ENCODE assay signal across 23 mouse cellular contexts in genomic region chr15:12763147-12763546, GRCm38 (mm10). TPM values are rescaled to one million over a fixed set of nuclear protein-coding genes. Genes with fewer than 3 reads are reported as not detected.
DNase-seq lines count a peak whose midpoint lies in the region; ATAC-seq and TF ChIP-seq lines count a peak whose summit lies in the region.
"Had no signal": no experiment of that assay in that cellular context is flagged by ENCODE, and none has a peak within 500 bp of the region (broad histone marks: within the 10 kb centered on the region; RNA-seq: fewer than 3 reads in every experiment).

No protein-coding gene starts in this region.

- H3K27me3 ChIP-seq in heart, embryonic 10.5 days (ENCODE audit: insufficient read depth, poor library complexity, severe bottlenecking), result no peaks in the 10 kb centered on the region
- H3K27me3 ChIP-seq in heart, adult 2 months (ENCODE audit: control insufficient read depth, insufficient read depth, low read length), result no peaks in the 10 kb centered on the region
- H3K27me3 ChIP-seq in lung, embryonic 14.5 days (ENCODE audit: insufficient read depth, low read length), result no peaks in the 10 kb centered on the region
- H3K27me3 ChIP-seq in MEL (ENCODE audit: control insufficient read depth in 1 of 2, insufficient read depth in 2 of 2, low read length in 2 of 2), result peaks cover 4 to 5% of the 10 kb centered on the region in 2 experiments; a peak in 2 of 4 replicates
- H3K27me3 ChIP-seq in embryonic facial prominence, embryonic 14.5 days (replicated peaks; ENCODE audit: control insufficient read depth, insufficient read depth, low read length), result no peaks in the 10 kb centered on the region
- H3K27me3 ChIP-seq: heart, embryonic 15.5 days; hindbrain, embryonic 15.5 days; liver, embryonic 13.5 days had no signal

- no peak for TF ChIP-seq CTCF in heart, adult 2 months (IDR thresholded peaks at IDR 0.05)
- no peak for TF ChIP-seq CTCF in lung, embryonic 14.5 days (IDR thresholded peaks at IDR 0.05; ENCODE audit: low read depth)
- TF ChIP-seq CTCF in MEL (IDR thresholded peaks at IDR 0.05 in 2 of 3, conservative IDR thresholded peaks at IDR 0.05 in 1 of 3; ENCODE audit: control insufficient read depth in 1 of 3, insufficient read depth in 1 of 3, low read depth in 2 of 3, low read length in 3 of 3, poor library complexity in 1 of 3, severe bottlenecking in 1 of 3), result no peak

- H3K9ac ChIP-seq in heart, adult 2 months (ENCODE audit: low read depth, low read length), result no peak overlapping the region
- H3K9ac ChIP-seq in lung, embryonic 14.5 days, result no peak overlapping the region
- H3K9ac ChIP-seq in MEL (ENCODE audit: control insufficient read depth, low read depth, low read length, poor library complexity, severe bottlenecking), result no peak overlapping the region
- no peak overlapping the region for H3K9ac ChIP-seq in embryonic facial prominence, embryonic 14.5 days (ENCODE audit: low read depth, low read length)
- H3K9ac ChIP-seq: heart, embryonic 15.5 days; hindbrain, embryonic 15.5 days; liver, embryonic 13.5 days had no signal

- no peak overlapping the region for H3K4me3 ChIP-seq in heart, embryonic 10.5 days
- H3K4me3 ChIP-seq in heart, adult 2 months, result no peak overlapping the region
- H3K4me3 ChIP-seq in lung, embryonic 14.5 days (ENCODE audit: low read depth, low read length), result no peak overlapping the region
- H3K4me3 ChIP-seq in MEL (ENCODE audit: control insufficient read depth in 1 of 2, insufficient read depth in 1 of 2, low read depth in 2 of 2, low read length in 2 of 2), result no peak overlapping the region
- no peak overlapping the region for H3K4me3 ChIP-seq in embryonic facial prominence, embryonic 14.5 days (ENCODE audit: low read depth, low read length)
- H3K4me3 ChIP-seq: forebrain, embryonic 10.5 days; heart, embryonic 15.5 days; hindbrain, embryonic 15.5 days; liver, embryonic 13.5 days had no signal

- H3K36me3 ChIP-seq in heart, embryonic 10.5 days, result no peaks in the 10 kb centered on the region
- H3K36me3 ChIP-seq in heart, adult 2 months (ENCODE audit: control insufficient read depth, insufficient read depth, low read length), result no peaks in the 10 kb centered on the region
- no peaks in the 10 kb centered on the region for H3K36me3 ChIP-seq in lung, embryonic 14.5 days (ENCODE audit: insufficient read depth)
- peaks cover 0 to 9% of the 10 kb centered on the region in 2 experiments; a peak in 2 of 4 replicates for H3K36me3 ChIP-seq in MEL (ENCODE audit: control insufficient read depth in 1 of 2, insufficient read depth in 2 of 2, low read length in 2 of 2)
- no peaks in the 10 kb centered on the region for H3K36me3 ChIP-seq in embryonic facial prominence, embryonic 14.5 days (ENCODE audit: control insufficient read depth, insufficient read depth, low read length)
- H3K36me3 ChIP-seq: forebrain, embryonic 10.5 days; heart, embryonic 15.5 days; hindbrain, embryonic 15.5 days; liver, embryonic 13.5 days had no signal

- no peak for DNase-seq in heart, embryonic 10.5 days (ENCODE audit: low spot score)
- no peak for DNase-seq in heart, adult 2 months
- peak; percentile 13 for DNase-seq in lung, embryonic 14.5 days
- no peak for DNase-seq in lung, postnatal 36 days
- DNase-seq in MEL (ENCODE audit: low read depth, low spot score), result no peak
- DNase-seq in embryonic facial prominence, embryonic 14.5 days (ENCODE audit: low spot score), result peak; percentile 38
- no peak for DNase-seq in adrenal gland, postnatal 4 days (ENCODE audit: low spot score in 2 of 2)
- DNase-seq in adrenal gland, postnatal 25 days, result no peak
- DNase-seq: adrenal gland, postnatal 10 days; B cell, adult 2 months; cerebellum, adult 9-10 months; gastrocnemius, postnatal 25 days; heart, postnatal 36 days; kidney, adult 9 months; liver, embryonic 13.5 days; lung, adult 2 months; midbrain, embryonic 14.5 days; right cerebral cortex, postnatal 14 days; thymus, postnatal 14 days had no signal

- TF ChIP-seq EP300 in heart, adult 2 months (IDR thresholded peaks at IDR 0.05; ENCODE audit: insufficient read depth, low read depth, low read length), result no peak
- no peak for TF ChIP-seq EP300 in MEL (IDR thresholded peaks at IDR 0.05; ENCODE audit: low read depth in 1 of 2, low read length in 2 of 2)

- TF ChIP-seq RAD21 in MEL (IDR thresholded peaks at IDR 0.05; ENCODE audit: low read depth, low read length), result no peak

- intact Hi-C loops in heart, adult 2 months (cut with DNase I), result no loop called here

- peak overlapping the region; percentile 10; the same call in 1 of the 2 replicates for H3K27ac ChIP-seq in heart, embryonic 10.5 days
- no peak overlapping the region for H3K27ac ChIP-seq in heart, adult 2 months
- no peak overlapping the region for H3K27ac ChIP-seq in lung, embryonic 14.5 days (ENCODE audit: low read depth)
- H3K27ac ChIP-seq in MEL (ENCODE audit: control insufficient read depth, low read depth, low read length), result no peak overlapping the region
- H3K27ac ChIP-seq in embryonic facial prominence, embryonic 14.5 days (replicated peaks; ENCODE audit: low read depth, low read length), result no peak overlapping the region
- H3K27ac ChIP-seq: forebrain, embryonic 10.5 days; heart, embryonic 15.5 days; hindbrain, embryonic 15.5 days; liver, embryonic 13.5 days had no signal

- TF ChIP-seq POLR2A in heart, adult 2 months (IDR thresholded peaks at IDR 0.05; ENCODE audit: insufficient read depth, low read depth, low read length), result no peak
- no peak for TF ChIP-seq POLR2A in MEL (IDR thresholded peaks at IDR 0.05; ENCODE audit: control insufficient read depth in 1 of 2, insufficient read depth in 1 of 2, low read depth in 1 of 2, low read length in 2 of 2, poor library complexity in 1 of 2)

- no peaks in the 10 kb centered on the region for H3K79me2 ChIP-seq in heart, adult 2 months (replicated peaks; ENCODE audit: control insufficient read depth, insufficient read depth, low read length)
- no peaks in the 10 kb centered on the region for H3K79me2 ChIP-seq in MEL (ENCODE audit: control insufficient read depth, insufficient read depth, low read length, poor library complexity)

- peaks cover 24% of the 10 kb centered on the region for H3K4me1 ChIP-seq in heart, embryonic 10.5 days
- no peaks in the 10 kb centered on the region for H3K4me1 ChIP-seq in heart, adult 2 months (ENCODE audit: control insufficient read depth, insufficient read depth, low read length)
- H3K4me1 ChIP-seq in lung, embryonic 14.5 days (ENCODE audit: insufficient read depth), result no peaks in the 10 kb centered on the region
- H3K4me1 ChIP-seq in MEL (ENCODE audit: control insufficient read depth in 1 of 2, insufficient read depth in 2 of 2, low read length in 2 of 2), result peaks cover 4 to 14% of the 10 kb centered on the region in 2 experiments; a peak in 3 of 4 replicates
- no peaks in the 10 kb centered on the region for H3K4me1 ChIP-seq in embryonic facial prominence, embryonic 14.5 days (ENCODE audit: control insufficient read depth, insufficient read depth, low read length)
- H3K4me1 ChIP-seq: hindbrain, embryonic 15.5 days; liver, embryonic 13.5 days had no signal

- no peak overlapping the region for H3K4me2 ChIP-seq in lung, embryonic 14.5 days
- H3K4me2 ChIP-seq in embryonic facial prominence, embryonic 14.5 days (ENCODE audit: low read depth, low read length), result no peak overlapping the region
- H3K4me2 ChIP-seq: heart, embryonic 15.5 days; hindbrain, embryonic 15.5 days; liver, embryonic 13.5 days had no signal

- no peak for ATAC-seq in lung, embryonic 14.5 days (ENCODE audit: insufficient read depth)
- ATAC-seq in embryonic facial prominence, embryonic 14.5 days (ENCODE audit: low read depth), result peak; percentile 65; the same call in 1 of the 2 replicates
- ATAC-seq: activated CD4-positive, CD25-positive, alpha-beta regulatory T cell, adult 4 months had no signal

- no peaks in the 10 kb centered on the region for H3K9me3 ChIP-seq in heart, embryonic 10.5 days
- H3K9me3 ChIP-seq in lung, embryonic 14.5 days (ENCODE audit: low read depth, low read length), result no peaks in the 10 kb centered on the region
- H3K9me3 ChIP-seq in MEL (replicated peaks; ENCODE audit: insufficient read depth, low read length), result no peaks in the 10 kb centered on the region
- H3K9me3 ChIP-seq in embryonic facial prominence, embryonic 14.5 days (ENCODE audit: control insufficient read depth, low read length), result no peaks in the 10 kb centered on the region
- H3K9me3 ChIP-seq: heart, embryonic 15.5 days; hindbrain, embryonic 15.5 days; liver, embryonic 13.5 days had no signal

- WGBS in heart, embryonic 10.5 days, result 66% methylated on average over 10 of the region's 10 CpGs
- WGBS in heart, adult 2 months, result 66% methylated on average over 10 of the region's 10 CpGs
- 66% methylated on average over 10 of the region's 10 CpGs for WGBS in lung, embryonic 14.5 days
- 50% methylated on average over 10 of the region's 10 CpGs for WGBS in embryonic facial prominence, embryonic 14.5 days

TF ChIP-seq in MEL, 35 proteins besides CTCF, POLR2A, EP300 and RAD21:
- TF ChIP-seq E2F4 (IDR thresholded peaks at IDR 0.05; ENCODE audit: borderline replicate concordance, low read depth, low read length) (no peak), USF1 (IDR thresholded peaks at IDR 0.05; ENCODE audit: low read depth, low read length) (peak; percentile 28; the same call in 1 of the 2 replicates)

RNA-seq across cellular contexts. Expression of gene Pdzd2, which starts 23.4 kb away (rescaled TPM):
- polyA plus RNA-seq in heart, embryonic 10.5 days (2016; fragmentation: Nextera tagmentation; extraction: Ambion mirVana), result 7.3 and 10.7 TPM in 2 replicates
- total RNA-seq in heart, adult 2 months (2021), result 10 to 100 TPM; 78.9 to 83.9 TPM
- 15.0 and 25.0 TPM in 2 replicates for polyA plus RNA-seq in heart, adult 2 months (2012; rRNA removed)
- 21.7 and 24.1 TPM in 2 replicates for polyA plus RNA-seq in lung, embryonic 14.5 days (2014; fragmentation: Nextera tagmentation; extraction: Ambion mirVana)
- 0.10 and 0.15 TPM in 2 replicates for total RNA-seq in MEL (2012; rRNA removed)
- under 1 TPM in 1 of 2 experiments, not detected in 1; 0.33 TPM for polyA plus RNA-seq in MEL (2012; ENCODE audit: insufficient read depth in 1 of 2, insufficient read length in 2 of 2, low read depth in 1 of 2, low replicate concordance in 2 of 2, missing spikeins in 1 of 2)
- polyA plus RNA-seq in embryonic facial prominence, embryonic 14.5 days (2014; fragmentation: Nextera tagmentation; extraction: Ambion mirVana), result 22.3 and 28.0 TPM in 2 replicates
- 10 to 100 TPM; 15.5 to 20.4 TPM for total RNA-seq in adrenal gland, postnatal 4 days (2021)
- 11.3 and 14.4 TPM in 2 replicates for total RNA-seq in adrenal gland, postnatal 25 days (2021)

Comparison
In these comparisons a context has a peak if more than half of its experiments do, and no peak if none do; other contexts are left out.
1. DNase-seq: peak in lung, embryonic 14.5 days (single experiment) and embryonic facial prominence, embryonic 14.5 days (single experiment); none in heart, embryonic 10.5 days (single experiment), heart, adult 2 months (0 of 2), lung, postnatal 36 days (single experiment), MEL (single experiment), adrenal gland, postnatal 4 days (0 of 2) and adrenal gland, postnatal 25 days (single experiment).